8 mouse cellular contexts compared by ENCODE assay signal in the genomic region with DNA sequence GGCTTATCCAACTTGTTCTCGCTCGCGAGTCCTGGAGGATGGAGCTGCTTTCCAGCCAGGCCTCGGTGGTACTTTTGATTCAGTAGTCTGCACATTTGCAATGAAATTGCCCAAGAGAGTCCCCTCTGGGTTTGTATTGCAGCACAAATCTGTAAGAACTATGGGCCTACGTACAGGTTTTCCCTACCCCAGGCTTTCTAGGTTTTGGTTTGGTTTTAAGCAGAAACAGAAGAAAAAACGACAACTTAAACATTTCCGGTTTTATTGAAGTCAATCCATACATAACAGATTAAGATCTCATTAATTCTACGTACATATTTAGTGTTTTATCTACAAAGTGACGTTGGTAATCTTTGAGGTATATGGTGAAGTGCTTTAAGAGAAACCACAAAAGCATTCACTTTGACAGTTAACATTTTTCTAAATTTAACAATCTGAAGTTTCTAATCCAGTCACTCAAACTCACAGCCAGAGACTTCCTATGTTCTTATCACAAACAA. TPM values are rescaled to one million over a fixed set of nuclear protein-coding genes. Genes with fewer than 3 reads are reported as not detected.
DNase-seq lines count a peak whose midpoint lies in the region; ATAC-seq and TF ChIP-seq lines count a peak whose summit lies in the region.

No protein-coding gene starts in this region.

- no peak for ATAC-seq in lung, embryonic 14.5 days (ENCODE audit: insufficient read depth)
- ATAC-seq in embryonic facial prominence, embryonic 11.5 days (replicated peaks; ENCODE audit: insufficient number of reproducible peaks, low FRiP score, low TSS enrichment, low read depth) = no peak
- ATAC-seq in hindbrain, embryonic 16.5 days = no peak

- H3K4me3 ChIP-seq in lung, embryonic 14.5 days (ENCODE audit: low read depth, low read length) = peak overlapping the region; percentile 65
- peak overlapping the region; percentile 67 for H3K4me3 ChIP-seq in embryonic facial prominence, embryonic 11.5 days (ENCODE audit: low read depth, low read length)
- peak overlapping the region; percentile 78 for H3K4me3 ChIP-seq in hindbrain, embryonic 16.5 days (ENCODE audit: low read length)

- WGBS in lung, embryonic 14.5 days = 19% methylated on average over 9 of the region's 9 CpGs
- WGBS in embryonic facial prominence, embryonic 11.5 days = 30% methylated on average over 9 of the region's 9 CpGs
- WGBS in hindbrain, embryonic 16.5 days = 30% methylated on average over 9 of the region's 9 CpGs

- no peaks in the 10 kb centered on the region for H3K4me1 ChIP-seq in lung, embryonic 14.5 days (ENCODE audit: insufficient read depth)
- no peaks in the 10 kb centered on the region; the same call in none of the 2 replicates for H3K4me1 ChIP-seq in embryonic facial prominence, embryonic 11.5 days (ENCODE audit: control insufficient read depth, insufficient read depth, low read length)
- H3K4me1 ChIP-seq in hindbrain, embryonic 16.5 days (ENCODE audit: control insufficient read depth, insufficient read depth, low read depth, low read length) = peaks cover 6% of the 10 kb centered on the region; the same call in 1 of the 2 replicates

- no peaks in the 10 kb centered on the region for H3K9me3 ChIP-seq in lung, embryonic 14.5 days (ENCODE audit: low read depth, low read length)
- H3K9me3 ChIP-seq in embryonic facial prominence, embryonic 11.5 days (replicated peaks; ENCODE audit: control insufficient read depth, low read length) = no peaks in the 10 kb centered on the region
- H3K9me3 ChIP-seq in hindbrain, embryonic 16.5 days (ENCODE audit: control insufficient read depth, low read length) = no peaks in the 10 kb centered on the region

- TF ChIP-seq CTCF in lung, embryonic 14.5 days (IDR thresholded peaks at IDR 0.05; ENCODE audit: low read depth) = no peak

- no peak for DNase-seq in lung, embryonic 14.5 days
- DNase-seq in lung, postnatal 4 days = no peak
- DNase-seq in embryonic facial prominence, embryonic 11.5 days (ENCODE audit: low spot score) = no peak
- peak; percentile 56 for DNase-seq in naive thymus-derived CD4-positive, alpha-beta T cell, adult 2 months (ENCODE audit: low read depth)
- no peak for DNase-seq in cerebellum, postnatal 25 days
- DNase-seq in cerebellum, adult 9-11 months = no peak
- no peak for DNase-seq in kidney, postnatal 25 days

- no peak overlapping the region for H3K27ac ChIP-seq in lung, embryonic 14.5 days (ENCODE audit: low read depth)
- H3K27ac ChIP-seq in embryonic facial prominence, embryonic 11.5 days (replicated peaks; ENCODE audit: low read depth, low read length) = no peak overlapping the region
- no peak overlapping the region for H3K27ac ChIP-seq in hindbrain, embryonic 16.5 days (ENCODE audit: low read depth, low read length)

- H3K9ac ChIP-seq in lung, embryonic 14.5 days = peak overlapping the region; percentile 62
- H3K9ac ChIP-seq in embryonic facial prominence, embryonic 11.5 days (replicated peaks; ENCODE audit: low read length) = peak overlapping the region; percentile 51
- H3K9ac ChIP-seq in hindbrain, embryonic 16.5 days (ENCODE audit: low read depth, low read length) = peak overlapping the region; percentile 74

- no peaks in the 10 kb centered on the region for H3K36me3 ChIP-seq in lung, embryonic 14.5 days (ENCODE audit: insufficient read depth)
- no peaks in the 10 kb centered on the region for H3K36me3 ChIP-seq in embryonic facial prominence, embryonic 11.5 days (replicated peaks; ENCODE audit: control insufficient read depth, insufficient read depth, low read depth, low read length)
- no peaks in the 10 kb centered on the region for H3K36me3 ChIP-seq in hindbrain, embryonic 16.5 days (ENCODE audit: control insufficient read depth, insufficient read depth, low read length)

- H3K27me3 ChIP-seq in lung, embryonic 14.5 days (ENCODE audit: insufficient read depth, low read length) = peaks cover 14% of the 10 kb centered on the region
- H3K27me3 ChIP-seq in embryonic facial prominence, embryonic 11.5 days (ENCODE audit: control insufficient read depth, insufficient read depth, low read length) = peaks cover 11% of the 10 kb centered on the region
- H3K27me3 ChIP-seq in hindbrain, embryonic 16.5 days (replicated peaks; ENCODE audit: control insufficient read depth, insufficient read depth, low read length) = no peaks in the 10 kb centered on the region

- peak overlapping the region; percentile 99 for H3K4me2 ChIP-seq in lung, embryonic 14.5 days
- H3K4me2 ChIP-seq in embryonic facial prominence, embryonic 11.5 days (ENCODE audit: low read depth, low read length) = peak overlapping the region; percentile 100
- peak overlapping the region; percentile 98 for H3K4me2 ChIP-seq in hindbrain, embryonic 16.5 days (ENCODE audit: low read length)

RNA-seq across cellular contexts. Expression of a gene that starts 0.6 kb away (rescaled TPM):
- polyA plus RNA-seq in lung, embryonic 14.5 days (2014; fragmentation: Nextera tagmentation; extraction: Ambion mirVana) = 2.1 TPM in 2 replicates
- polyA plus RNA-seq in embryonic facial prominence, embryonic 11.5 days (2014; fragmentation: Nextera tagmentation; extraction: Ambion mirVana) = 0.33 and 0.38 TPM in 2 replicates
- 3.4 and 3.8 TPM in 2 replicates for polyA plus RNA-seq in hindbrain, embryonic 16.5 days (2015; fragmentation: Nextera tagmentation; extraction: Ambion mirVana)

RNA-seq across cellular contexts. Expression of a gene that starts 53.6 kb away (rescaled TPM):
- polyA plus RNA-seq in lung, embryonic 14.5 days (2014; fragmentation: Nextera tagmentation; extraction: Ambion mirVana) = 39.5 and 43.0 TPM in 2 replicates
- 42.9 and 54.4 TPM in 2 replicates for polyA plus RNA-seq in embryonic facial prominence, embryonic 11.5 days (2014; fragmentation: Nextera tagmentation; extraction: Ambion mirVana)
- 17.6 and 18.9 TPM in 2 replicates for polyA plus RNA-seq in hindbrain, embryonic 16.5 days (2015; fragmentation: Nextera tagmentation; extraction: Ambion mirVana)
